9 mouse cellular contexts compared by ENCODE assay signal in the genomic region with DNA sequence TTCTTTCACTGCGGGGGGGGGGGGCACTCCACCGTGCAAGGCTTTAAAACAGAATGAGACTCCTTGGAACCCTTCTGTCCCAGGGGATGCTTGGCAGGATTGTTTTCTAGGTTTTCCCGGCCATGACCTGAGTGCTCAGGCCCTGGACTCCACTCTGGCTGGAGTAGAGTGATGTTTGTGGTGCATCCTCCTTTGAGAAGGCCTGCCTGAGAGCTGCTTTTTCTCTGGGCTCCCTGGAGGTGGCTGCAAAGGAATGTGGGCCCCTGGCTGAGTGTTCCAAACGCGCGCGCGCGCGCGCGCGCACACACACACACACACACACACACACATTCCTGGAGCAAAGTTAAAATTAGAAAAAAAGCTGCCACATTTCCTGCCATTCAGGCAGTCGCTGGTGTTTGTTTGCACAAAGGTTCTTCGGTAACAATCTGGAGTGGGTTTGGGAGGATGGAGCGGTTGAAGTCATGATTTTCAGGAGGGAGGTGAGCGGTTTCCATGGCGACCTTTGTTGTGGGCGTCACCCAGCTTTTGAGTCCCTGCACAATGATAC. TPM values are rescaled to one million over a fixed set of nuclear protein-coding genes. Genes with fewer than 3 reads are reported as not detected.
DNase-seq lines count a peak whose midpoint lies in the region; ATAC-seq lines count a peak whose summit lies in the region.
"Had no signal": no experiment of that assay in that cellular context is flagged by ENCODE, and none has a peak within 500 bp of the region (broad histone marks: within the 10 kb centered on the region; RNA-seq: fewer than 3 reads in every experiment).

No protein-coding gene starts in this region.

- WGBS in embryonic facial prominence, embryonic 15.5 days = 5% methylated on average over 19 of the region's 19 CpGs
- 8% methylated on average over 19 of the region's 19 CpGs for WGBS in heart, embryonic 10.5 days
- WGBS in kidney, embryonic 14.5 days = 9% methylated on average over 19 of the region's 19 CpGs
- WGBS in limb, embryonic 13.5 days = 10% methylated on average over 19 of the region's 19 CpGs
- WGBS in neural tube, embryonic 14.5 days = 4% methylated on average over 19 of the region's 19 CpGs

- peak overlapping the region; percentile 81 for H3K27ac ChIP-seq in embryonic facial prominence, embryonic 15.5 days (replicated peaks)
- peak overlapping the region; percentile 79 for H3K27ac ChIP-seq in heart, embryonic 10.5 days
- peak overlapping the region; percentile 82 for H3K27ac ChIP-seq in kidney, embryonic 14.5 days (ENCODE audit: low read depth, low read length)
- peak overlapping the region; percentile 89 for H3K27ac ChIP-seq in limb, embryonic 13.5 days
- peak overlapping the region; percentile 40; the same call in 1 of the 2 replicates for H3K27ac ChIP-seq in neural tube, embryonic 14.5 days (ENCODE audit: low read depth, low read length)

- ATAC-seq in embryonic facial prominence, embryonic 15.5 days (ENCODE audit: insufficient number of reproducible peaks, low FRiP score, low TSS enrichment, low read depth) = peak; percentile 49; the same call in 1 of the 2 replicates
- ATAC-seq in kidney, embryonic 14.5 days (ENCODE audit: low FRiP score, low TSS enrichment) = peak; percentile 34
- peak; percentile 52; the same call in 1 of the 2 replicates for ATAC-seq in limb, embryonic 13.5 days (ENCODE audit: low FRiP score, low read depth)
- no peak for ATAC-seq in neural tube, embryonic 14.5 days (ENCODE audit: low read depth)

- no peaks in the 10 kb centered on the region for H3K36me3 ChIP-seq in embryonic facial prominence, embryonic 15.5 days
- no peaks in the 10 kb centered on the region for H3K36me3 ChIP-seq in heart, embryonic 10.5 days
- H3K36me3 ChIP-seq in kidney, embryonic 14.5 days (ENCODE audit: control insufficient read depth, insufficient read depth, low read length) = no peaks in the 10 kb centered on the region
- H3K36me3 ChIP-seq in limb, embryonic 13.5 days = no peaks in the 10 kb centered on the region
- no peaks in the 10 kb centered on the region for H3K36me3 ChIP-seq in neural tube, embryonic 14.5 days (ENCODE audit: control insufficient read depth, insufficient read depth, low read length)

- peaks cover 80% of the 10 kb centered on the region for H3K4me1 ChIP-seq in embryonic facial prominence, embryonic 15.5 days
- H3K4me1 ChIP-seq in heart, embryonic 10.5 days = peaks cover 89% of the 10 kb centered on the region
- peaks cover 58% of the 10 kb centered on the region for H3K4me1 ChIP-seq in kidney, embryonic 14.5 days (ENCODE audit: control insufficient read depth, insufficient read depth, low read length)
- peaks cover 78% of the 10 kb centered on the region for H3K4me1 ChIP-seq in limb, embryonic 13.5 days
- peaks cover 45% of the 10 kb centered on the region for H3K4me1 ChIP-seq in neural tube, embryonic 14.5 days (ENCODE audit: control insufficient read depth, insufficient read depth, low read length)

- no peak overlapping the region for H3K9ac ChIP-seq in embryonic facial prominence, embryonic 15.5 days
- peak overlapping the region; percentile 31; the same call in 1 of the 2 replicates for H3K9ac ChIP-seq in kidney, embryonic 14.5 days (ENCODE audit: low read depth, low read length)
- peak overlapping the region; percentile 54; the same call in 1 of the 2 replicates for H3K9ac ChIP-seq in limb, embryonic 13.5 days
- no peak overlapping the region for H3K9ac ChIP-seq in neural tube, embryonic 14.5 days (replicated peaks; ENCODE audit: low read depth, low read length)

- no peaks in the 10 kb centered on the region for H3K9me3 ChIP-seq in embryonic facial prominence, embryonic 15.5 days (replicated peaks)
- no peaks in the 10 kb centered on the region for H3K9me3 ChIP-seq in heart, embryonic 10.5 days
- H3K9me3 ChIP-seq in kidney, embryonic 14.5 days (ENCODE audit: control insufficient read depth, low read length) = no peaks in the 10 kb centered on the region
- H3K9me3 ChIP-seq in limb, embryonic 13.5 days = no peaks in the 10 kb centered on the region
- H3K9me3 ChIP-seq in neural tube, embryonic 14.5 days (ENCODE audit: control insufficient read depth, low read length) = no peaks in the 10 kb centered on the region

- peak overlapping the region; percentile 40 for H3K4me2 ChIP-seq in embryonic facial prominence, embryonic 15.5 days (replicated peaks)
- H3K4me2 ChIP-seq in kidney, embryonic 14.5 days (replicated peaks; ENCODE audit: low read depth, low read length) = peak overlapping the region; percentile 34
- H3K4me2 ChIP-seq in limb, embryonic 13.5 days (replicated peaks) = peak overlapping the region; percentile 54
- peak overlapping the region; percentile 36 for H3K4me2 ChIP-seq in neural tube, embryonic 14.5 days (ENCODE audit: low read depth, low read length)

- 0 out of 2 replicates have a peak overlapping the region, but pooled peaks have one; percentile 1 for H3K4me3 ChIP-seq in embryonic facial prominence, embryonic 15.5 days (replicated peaks)
- peak overlapping the region; percentile 31 for H3K4me3 ChIP-seq in heart, embryonic 10.5 days
- 0 out of 2 replicates have a peak overlapping the region, but pooled peaks have one; percentile 5 for H3K4me3 ChIP-seq in kidney, embryonic 14.5 days (ENCODE audit: low read length)
- peak overlapping the region; percentile 23 for H3K4me3 ChIP-seq in limb, embryonic 13.5 days
- H3K4me3 ChIP-seq in neural tube, embryonic 14.5 days (ENCODE audit: low read depth, low read length) = no peak overlapping the region
- H3K4me3 ChIP-seq: myocyte had no signal

- H3K27me3 ChIP-seq in embryonic facial prominence, embryonic 15.5 days = no peaks in the 10 kb centered on the region
- H3K27me3 ChIP-seq in heart, embryonic 10.5 days (ENCODE audit: insufficient read depth, poor library complexity, severe bottlenecking) = no peaks in the 10 kb centered on the region
- H3K27me3 ChIP-seq in kidney, embryonic 14.5 days (ENCODE audit: control insufficient read depth, insufficient read depth, low read length) = no peaks in the 10 kb centered on the region
- H3K27me3 ChIP-seq in limb, embryonic 13.5 days = no peaks in the 10 kb centered on the region; the same call in 1 of the 2 replicates
- H3K27me3 ChIP-seq in neural tube, embryonic 14.5 days (ENCODE audit: control insufficient read depth, insufficient read depth, low read length) = no peaks in the 10 kb centered on the region

- peak; percentile 71 for DNase-seq in ZHBTc4 (ENCODE audit: low read depth, low spot score)
- DNase-seq in heart, embryonic 10.5 days (ENCODE audit: low spot score) = peak; percentile 90
- no peak for DNase-seq in spleen, postnatal 4 days (ENCODE audit: low spot score in 2 of 2)
- DNase-seq in spleen, postnatal 10 days (ENCODE audit: low spot score in 2 of 2) = no peak

RNA-seq across cellular contexts. Expression of a gene that starts 22.3 kb away (rescaled TPM):
- 26.6 and 27.9 TPM in 2 replicates for polyA plus RNA-seq in embryonic facial prominence, embryonic 15.5 days (2015; fragmentation: Nextera tagmentation; extraction: Ambion mirVana)
- 23.4 and 28.3 TPM in 2 replicates for polyA plus RNA-seq in heart, embryonic 10.5 days (2016; fragmentation: Nextera tagmentation; extraction: Ambion mirVana)
- 14.9 and 26.1 TPM in 2 replicates for polyA plus RNA-seq in kidney, embryonic 14.5 days (2014; fragmentation: Nextera tagmentation; extraction: Ambion mirVana)
- polyA plus RNA-seq in limb, embryonic 13.5 days (2015; fragmentation: Nextera tagmentation; extraction: Ambion mirVana) = 21.6 and 21.8 TPM in 2 replicates
- 12.4 and 18.5 TPM in 2 replicates for polyA plus RNA-seq in neural tube, embryonic 14.5 days (2014; fragmentation: Nextera tagmentation; extraction: Ambion mirVana)

Comparison
In these comparisons a context has a peak if more than half of its experiments do, and no peak if none do; other contexts are left out.
1. DNase-seq: peak in ZHBTc4 (single experiment) and heart, embryonic 10.5 days (single experiment); none in spleen, postnatal 4 days (0 of 2) and spleen, postnatal 10 days (0 of 2).
2. H3K9ac ChIP-seq: peak in kidney, embryonic 14.5 days (single experiment) and limb, embryonic 13.5 days (single experiment); none in embryonic facial prominence, embryonic 15.5 days (single experiment) and neural tube, embryonic 14.5 days (single experiment).
3. Peak in every context shown above with its lines, with median percentiles within 50 percentile points of each other: H3K27ac ChIP-seq and H3K4me2 ChIP-seq.